Mouse (Mus musculus) NIH3T3 (cell line): ENCODE data around the gene Oat.
A peak's percentile ranks its signal among the peaks of the same experiment; 100 is the strongest.

Source experiments
- DNase-seq: peaks from one replicate; pipeline ENCODE4 v3.0.0-alpha.2; 2012; ENCODE audit warnings: low read depth

Gene Oat

GRCm38 (mm10) chr7:132576116-132576650, at the start of gene Oat:
Oat (minus strand) TSS chr7:132576398.
- peak; percentile 97 for DNase-seq

GRCm38 (mm10) chr7:132624161-132624560, 48.0 kb upstream of the Oat start:
- DNase-seq = no peak

- no peak for DNase-seq
Measured at GRCm38 (mm10) chr7:132619975-132620918, 44.0 kb upstream of the Oat start.

- DNase-seq = no peak
Measured at GRCm38 (mm10) chr7:132619549-132619948, 43.4 kb upstream of the Oat start.

GRCm38 (mm10) chr7:132617021-132617564, 40.9 kb upstream of the Oat start:
- DNase-seq = no peak

GRCm38 (mm10) chr7:132616391-132616790, 40.2 kb upstream of the Oat start:
- DNase-seq = no peak

GRCm38 (mm10) chr7:132615346-132615745, 39.1 kb upstream of the Oat start:
- DNase-seq = no peak

GRCm38 (mm10) chr7:132611530-132611929, 35.3 kb upstream of the Oat start:
- no peak for DNase-seq

GRCm38 (mm10) chr7:132610468-132611318, 34.5 kb upstream of the Oat start, which contains the start of gene Lhpp:
Lhpp (plus strand) TSS chr7:132610638.
- DNase-seq = peak; percentile 77

GRCm38 (mm10) chr7:132608316-132609020, 32.3 kb upstream of the Oat start:
- DNase-seq = no peak

GRCm38 (mm10) chr7:132605689-132606088, 29.5 kb upstream of the Oat start:
- DNase-seq = peak; percentile 3

- no peak for DNase-seq
Measured at GRCm38 (mm10) chr7:132604720-132605119, 28.5 kb upstream of the Oat start.

- no peak for DNase-seq
Measured at GRCm38 (mm10) chr7:132600926-132601325, 24.7 kb upstream of the Oat start.

GRCm38 (mm10) chr7:132600026-132600425, 23.8 kb upstream of the Oat start:
- DNase-seq = no peak

GRCm38 (mm10) chr7:132599071-132599975, 23.1 kb upstream of the Oat start, which contains the start of gene Nkx1-2:
Nkx1-2 (minus strand) TSS chr7:132599637.
- DNase-seq = no peak

GRCm38 (mm10) chr7:132597251-132598041, 21.2 kb upstream of the Oat start:
- DNase-seq = no peak

- DNase-seq = no peak
Measured at GRCm38 (mm10) chr7:132596557-132597250, 20.5 kb upstream of the Oat start.

GRCm38 (mm10) chr7:132595787-132596186, 19.6 kb upstream of the Oat start:
- DNase-seq = no peak

GRCm38 (mm10) chr7:132594325-132594724, 18.1 kb upstream of the Oat start:
- DNase-seq = no peak
